Mouse (Mus musculus) heart, embryonic 14.5 days (tissue): ENCODE data around the gene Gm21119. TPM values are rescaled to one million over a fixed set of nuclear protein-coding genes. Genes with fewer than 3 reads are reported as not detected.
A peak's percentile ranks its signal among the peaks of the same experiment; 100 is the strongest.
"Not testable (repeated sequence)": the region's sequence is repeated elsewhere in the genome, so short reads cannot be mapped to it uniquely, and the experiment has no call there.

Experiments
- ATAC-seq: fragments of 200-750 bp; cut with Nextera tagmentation; 2 replicates; pipeline ENCODE4 v1.8.0; 2017; ENCODE audit warnings: low read depth, moderate TSS enrichment; ENCODE audit not compliant: insufficient number of reproducible peaks, insufficient read depth, low FRiP score
- H3K27ac ChIP-seq, 2 experiments: fragments of 200-500 bp in 1 of 2; fragments of 300-500 bp in 1 of 2; sonication (generic) in 1 of 2; replicated peaks in 1 of 2; 2 replicates each; pipeline ENCODE4 v1.5.1; 2012 to 2014; ENCODE audit warnings: low read depth in 2 of 2, low read length in 2 of 2, control low read depth in 1 of 2, mild to moderate bottlenecking in 1 of 2, mixed read lengths in 1 of 2; ENCODE audit not compliant: control insufficient read depth in 1 of 2, insufficient read depth in 1 of 2
- H3K27me3 ChIP-seq: fragments of 300-500 bp; sonication (generic); 2 replicates; pipeline ENCODE4 v1.6.1; 2014; ENCODE audit warnings: mild to moderate bottlenecking, low read length, control low read depth; ENCODE audit not compliant: control insufficient read depth, insufficient read depth
- H3K36me3 ChIP-seq: fragments of 300-500 bp; sonication (generic); 2 replicates; pipeline ENCODE4 v1.6.1; 2014; ENCODE audit warnings: mild to moderate bottlenecking, control low read depth, low read length, mixed read lengths; ENCODE audit not compliant: control insufficient read depth, insufficient read depth
- H3K4me1 ChIP-seq, 2 experiments: fragments of 200-500 bp in 1 of 2; fragments of 300-500 bp in 1 of 2; sonication (generic) in 1 of 2; 2 replicates each; pipeline ENCODE4 v1.6.1; 2012 to 2014; ENCODE audit warnings: low read length in 2 of 2, control low read depth in 1 of 2, mixed read lengths in 1 of 2; ENCODE audit not compliant: control insufficient read depth in 2 of 2, insufficient read depth in 2 of 2
- H3K4me2 ChIP-seq: fragments of 300-500 bp; sonication (generic); 2 replicates; pipeline ENCODE4 v1.6.1; 2014; ENCODE audit warnings: mild to moderate bottlenecking, low read length
- H3K4me3 ChIP-seq, 2 experiments: fragments of 200-500 bp in 1 of 2; fragments of 300-500 bp in 1 of 2; sonication (generic) in 1 of 2; 2 replicates each; pipeline ENCODE4 v1.5.1; 2012 to 2014; ENCODE audit warnings: low read length in 2 of 2, mild to moderate bottlenecking in 2 of 2, control low read depth in 1 of 2, low read depth in 1 of 2, moderate library complexity in 1 of 2; ENCODE audit not compliant: control insufficient read depth in 1 of 2, insufficient read depth in 1 of 2
- H3K9ac ChIP-seq: fragments of 300-500 bp; sonication (generic); 2 replicates; pipeline ENCODE4 v1.6.1; 2014; ENCODE audit warnings: mild to moderate bottlenecking, low read length
- H3K9me3 ChIP-seq: fragments of 300-500 bp; sonication (generic); 2 replicates; pipeline ENCODE4 v1.6.1; 2016; ENCODE audit warnings: low read length, control low read depth; ENCODE audit not compliant: control insufficient read depth
- WGBS: fragments of 180-500 bp; shearing (Covaris S2); extraction: QIAGEN DNeasy Blood & Tissue Kit; methylation state at CpG from one replicate; pipeline ENCODE4 v1.1.7; 2014; 5-methylcytosine and 5-hydroxymethylcytosine counted together
- polyA plus RNA-seq: library from polyadenylated mRNA; unstranded; fragments of >200 nt; fragmentation: Nextera tagmentation; extraction: Ambion mirVana; gene quantifications from 2 replicates; pipeline ENCODE4 v1.2.1, GENCODE M21; 2014

The Gm21119 gene
- 0.18 and 0.39 TPM in 2 replicates for polyA plus RNA-seq

GRCm38 (mm10) chr8:20614619-20615018, at the start of gene Gm21119:
Gene Gm21119 (plus strand): TSS chr8:20614919.
- H3K4me3 ChIP-seq, H3K4me1 ChIP-seq, H3K4me2 ChIP-seq, H3K9me3 ChIP-seq, H3K9ac ChIP-seq, ATAC-seq, H3K27ac ChIP-seq, H3K36me3 ChIP-seq, H3K27me3 ChIP-seq: not testable (repeated sequence)
- no CpG with 5 or more reads among the region's 2 CpGs for WGBS

GRCm38 (mm10) chr8:20566753-20567152, 48.0 kb upstream of the Gm21119 start:
- not testable (repeated sequence) for ATAC-seq, H3K9ac ChIP-seq, H3K9me3 ChIP-seq, H3K4me2 ChIP-seq, H3K4me1 ChIP-seq, H3K27me3 ChIP-seq, H3K4me3 ChIP-seq, H3K27ac ChIP-seq, H3K36me3 ChIP-seq
- WGBS, result no CpG with 5 or more reads among the region's 1 CpGs

- not testable (repeated sequence) for H3K9me3 ChIP-seq, H3K4me2 ChIP-seq, H3K27me3 ChIP-seq, H3K9ac ChIP-seq, H3K27ac ChIP-seq, H3K36me3 ChIP-seq, H3K4me3 ChIP-seq, H3K4me1 ChIP-seq, ATAC-seq
- WGBS, result 84% methylated on average over 3 of the region's 6 CpGs
Observed at GRCm38 (mm10) chr8:20581081-20581480, 33.6 kb upstream of the Gm21119 start.

GRCm38 (mm10) chr8:20582772-20583171, 31.9 kb upstream of the Gm21119 start:
- not testable (repeated sequence) for H3K9me3 ChIP-seq, ATAC-seq, H3K27me3 ChIP-seq, H3K36me3 ChIP-seq, H3K4me1 ChIP-seq, H3K4me2 ChIP-seq, H3K4me3 ChIP-seq, H3K27ac ChIP-seq, H3K9ac ChIP-seq
- WGBS, result 86% methylated on average over 4 of the region's 6 CpGs

- WGBS, result 20% methylated on average over 3 of the region's 12 CpGs
- H3K9me3 ChIP-seq, H3K4me3 ChIP-seq, H3K36me3 ChIP-seq, H3K27ac ChIP-seq, H3K4me2 ChIP-seq, H3K9ac ChIP-seq, H3K27me3 ChIP-seq, H3K4me1 ChIP-seq: not testable (repeated sequence)
- peak; percentile 43; the same call in 1 of the 2 replicates for ATAC-seq
Observed at GRCm38 (mm10) chr8:20588268-20589177, 26.2 kb upstream of the Gm21119 start.

GRCm38 (mm10) chr8:20589178-20589539, 25.6 kb upstream of the Gm21119 start:
- not testable (repeated sequence) for H3K4me1 ChIP-seq, H3K27ac ChIP-seq, H3K9me3 ChIP-seq, H3K4me2 ChIP-seq, H3K27me3 ChIP-seq, H3K4me3 ChIP-seq, H3K36me3 ChIP-seq, ATAC-seq, H3K9ac ChIP-seq
- WGBS, result 89% methylated on average over 1 of the region's 4 CpGs

GRCm38 (mm10) chr8:20590117-20590997, 24.4 kb upstream of the Gm21119 start:
- not testable (repeated sequence) for H3K9ac ChIP-seq, H3K4me2 ChIP-seq, H3K36me3 ChIP-seq, H3K9me3 ChIP-seq, H3K27me3 ChIP-seq, ATAC-seq, H3K27ac ChIP-seq, H3K4me3 ChIP-seq, H3K4me1 ChIP-seq
- WGBS, result 83% methylated on average over 3 of the region's 9 CpGs
